Mouse (Mus musculus) erythroblast, embryonic 14.5 days (primary cell): ENCODE results near the gene Plekha4.
"Not testable (repeated sequence)": the region's sequence is repeated elsewhere in the genome, so short reads cannot be mapped to it uniquely, and the experiment has no call there.

Experiments used
- GATA1 ChIP-seq: IDR thresholded peaks from 2 replicates; pipeline ENCODE4 v1.6.1; 2012; ENCODE audit warnings: low read length, inconsistent platforms, mixed read lengths
- TAL1 ChIP-seq: IDR thresholded peaks from 3 replicates; pipeline ENCODE4 v1.6.1; 2012; ENCODE audit warnings: low read length, inconsistent platforms, mixed read lengths

GRCm38 (mm10) chr7:45527169-45527568 lies 1.0 kb downstream of the Plekha4 start:
- not testable (repeated sequence) for TF ChIP-seq GATA1, TAL1
